Mouse (Mus musculus) gastrocnemius, postnatal 36 days (tissue): ENCODE data around the gene Zcchc9. TPM values are rescaled to one million over a fixed set of nuclear protein-coding genes. Genes with fewer than 3 reads are reported as not detected.
A peak's percentile ranks its signal among the peaks of the same experiment; 100 is the strongest.

ENCODE experiments used
- DNase-seq, 2 experiments: peaks; one replicate each; pipeline ENCODE4 v3.0.0; 2022
- intact Hi-C: fragments of 180-260 bp; cut with DNase I; formaldehyde crosslinking; loops from one replicate; pipeline ENCODE4 v1.15.1; 2025
- long read RNA-seq, 2 experiments: library from polyadenylated mRNA; stranded (forward); transcript quantifications; one replicate each; pipeline ENCODE4 v2.0.0; 2021
- total RNA-seq, 2 experiments: library from RNA; stranded (reverse); gene quantifications; 2 replicates each; pipeline ENCODE4 v1.2.3; 2021

The Zcchc9 gene
- 10 to 100 TPM; 10.1 to 10.9 TPM for total RNA-seq
- long read RNA-seq, experiment 1, transcript Zcchc9-201 (6 exons, 1,541 nt), result major isoform, 7 of 13 reads
- long read RNA-seq, experiment 1, partial matches to known transcripts, result 0 of 13 reads
- long read RNA-seq, experiment 1, other reads (novel, unspliced or antisense), result 6 of 13 reads
- long read RNA-seq, experiment 2, transcript Zcchc9-201 (6 exons, 1,541 nt), result major isoform, 17 of 22 reads
- long read RNA-seq, experiment 2, partial matches to known transcripts, result 0 of 22 reads
- long read RNA-seq, experiment 2, other reads (novel, unspliced or antisense), result 5 of 22 reads

DNA sequence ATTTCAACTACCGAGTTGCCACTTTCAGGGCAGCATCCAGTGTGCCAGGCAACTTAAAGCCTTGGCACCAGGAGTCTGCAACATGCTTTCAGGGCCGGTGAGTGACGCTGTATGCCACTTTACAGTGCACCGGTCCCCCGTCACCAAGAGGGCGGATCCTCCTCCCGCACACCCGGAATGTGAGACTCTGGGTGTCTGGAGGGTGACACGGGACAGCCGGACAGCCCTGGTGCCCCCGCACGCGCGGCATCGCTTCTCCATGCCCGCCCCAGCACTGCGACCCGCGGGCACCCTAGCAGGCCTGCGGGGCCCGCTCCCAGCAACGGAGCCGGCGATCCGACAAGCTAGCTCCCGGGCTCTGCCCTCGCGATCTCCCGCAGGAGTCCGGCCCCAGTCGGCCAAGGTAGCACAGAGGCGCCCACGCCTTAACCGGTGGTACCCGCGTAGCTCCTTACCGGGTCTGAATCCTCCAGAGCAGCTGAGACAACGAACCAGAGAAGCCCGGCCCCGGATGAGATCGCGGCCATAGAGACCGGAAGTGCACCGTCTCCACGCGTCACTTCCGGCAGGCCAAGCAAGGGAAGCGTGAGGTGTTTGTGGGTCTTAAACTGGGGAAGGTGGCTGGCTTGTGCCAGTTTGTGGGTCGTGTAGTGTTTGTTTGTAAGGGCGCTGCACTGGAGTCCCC, at the start of gene Zcchc9:
TSS of gene Zcchc9 (minus strand) at position 551 of the 685 bp plus-strand sequence.
- intact Hi-C loops, result loop anchor here (5.0 kb wide), 1 partner anchor 70 kb away; the partner anchor contains the start of gene Ckmt2
- DNase-seq, result peak; percentile 80 to 86

GRCm38 (mm10) chr13:91854412-91854811, 46.9 kb upstream of the Zcchc9 start:
- intact Hi-C loops, result no loop called here
- DNase-seq, result no peak

DNA sequence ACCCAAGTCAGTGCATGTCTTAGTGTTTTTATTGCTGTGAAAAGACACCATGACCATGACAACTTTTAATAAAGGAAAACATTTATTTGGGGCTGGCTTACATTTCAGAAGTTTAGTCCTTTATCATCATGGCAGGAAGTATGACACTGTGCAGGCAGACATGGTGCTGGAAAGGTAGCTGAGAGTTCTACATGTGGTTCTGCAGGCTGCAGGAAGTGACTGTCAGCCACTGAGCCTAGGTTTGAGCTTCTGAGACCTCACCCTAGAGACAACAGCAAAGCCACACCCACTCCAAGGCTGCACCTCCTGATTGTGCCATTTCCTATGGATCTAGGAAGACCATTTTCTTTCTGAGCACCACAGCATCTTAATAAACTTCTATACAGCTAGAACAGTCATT, 20.4 kb upstream of the Zcchc9 start:
- intact Hi-C loops, result no loop called here
- no peak for DNase-seq

DNA sequence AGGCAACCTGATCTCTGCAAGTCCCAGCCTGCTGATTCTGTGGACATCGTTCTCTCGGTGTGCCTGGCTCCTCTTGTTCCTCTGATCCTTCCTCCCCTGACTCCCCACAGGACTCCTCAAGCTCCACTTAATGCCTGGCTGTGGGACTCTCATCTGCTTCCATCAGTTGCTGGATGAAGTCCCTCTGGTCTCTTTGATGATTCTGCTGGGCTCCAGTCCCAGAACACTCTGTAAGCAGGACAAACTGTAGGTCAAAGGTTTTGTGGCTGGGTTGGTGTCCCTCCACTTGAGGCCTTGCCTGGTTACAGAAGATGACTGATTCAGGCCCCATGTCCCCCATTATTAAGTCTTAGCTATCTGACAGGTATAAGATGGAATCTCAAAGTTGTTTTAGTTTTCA, 18.6 kb upstream of the Zcchc9 start:
- peak in 1 of 2 experiments; percentile 37 for DNase-seq
- intact Hi-C loops, result no loop called here

DNA sequence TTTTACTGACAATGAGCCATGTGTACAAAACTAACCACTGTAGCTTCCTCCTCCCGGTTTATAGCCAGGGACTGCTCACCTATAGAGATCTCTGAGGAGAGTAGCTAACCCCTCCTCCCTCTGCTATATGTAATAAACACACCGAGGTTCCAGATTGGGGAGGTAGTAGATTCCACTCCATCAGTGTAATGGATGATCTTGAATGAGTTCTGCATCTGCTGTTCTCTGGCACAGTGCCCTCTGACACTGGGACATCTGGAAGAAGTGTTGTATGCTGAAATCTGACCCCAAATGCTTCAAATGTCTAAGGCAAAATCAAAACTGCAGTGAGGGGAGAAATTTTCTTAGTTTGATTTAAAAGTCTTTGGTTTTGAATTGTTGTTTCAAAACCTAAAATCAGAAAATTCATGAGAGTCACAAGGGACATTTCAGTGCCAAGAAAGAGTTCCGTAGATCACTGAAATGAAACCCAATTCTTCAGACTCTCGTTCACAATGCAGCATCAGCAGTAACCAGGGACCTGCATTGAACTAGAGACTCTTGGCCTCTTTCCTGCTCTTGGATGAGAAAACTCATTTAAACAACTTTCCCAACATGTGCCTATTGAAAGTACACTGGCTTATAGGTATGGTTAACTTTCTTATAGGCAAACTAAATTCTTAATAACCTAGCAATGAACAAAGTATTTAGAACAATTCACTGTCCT, 17.5 kb upstream of the Zcchc9 start:
- peak; percentile 26 to 70 for DNase-seq
- intact Hi-C loops, result no loop called here

DNA sequence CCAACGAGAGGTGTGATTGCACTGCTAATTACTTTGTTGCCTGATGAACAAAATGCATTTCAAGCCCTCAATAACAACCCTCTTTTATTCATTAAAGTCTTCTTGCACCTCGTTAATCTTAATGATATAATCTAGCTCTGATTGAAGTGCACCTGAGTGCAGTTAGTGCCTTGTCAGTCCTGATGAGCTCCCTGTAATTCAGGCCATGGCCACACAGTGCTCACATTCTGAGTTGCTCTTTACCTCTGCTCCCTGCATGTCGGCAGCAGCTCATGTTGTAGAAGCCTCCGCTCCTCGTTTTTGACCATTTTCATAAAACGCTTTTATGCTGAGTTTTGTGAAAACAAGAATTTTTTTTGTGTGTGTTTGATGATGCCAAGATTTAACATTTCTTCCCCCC, 16.2 kb upstream of the Zcchc9 start:
- DNase-seq, result no peak

GRCm38 (mm10) chr13:91814670-91815069, 7.2 kb upstream of the Zcchc9 start:
- DNase-seq, result no peak
- intact Hi-C loops, result loop anchor here (5.0 kb wide), 1 partner anchor 43 kb away; no protein-coding TSS in a partner anchor

More for the DNA sequence above, 16.2 kb upstream of the Zcchc9 start:
- intact Hi-C loops, result no loop called here

GRCm38 (mm10) chr13:91809476-91809875, 2.0 kb upstream of the Zcchc9 start:
- intact Hi-C loops, result loop anchor here (5.0 kb wide), 1 partner anchor 68 kb away; the partner anchor contains the start of gene Ckmt2

DNA sequence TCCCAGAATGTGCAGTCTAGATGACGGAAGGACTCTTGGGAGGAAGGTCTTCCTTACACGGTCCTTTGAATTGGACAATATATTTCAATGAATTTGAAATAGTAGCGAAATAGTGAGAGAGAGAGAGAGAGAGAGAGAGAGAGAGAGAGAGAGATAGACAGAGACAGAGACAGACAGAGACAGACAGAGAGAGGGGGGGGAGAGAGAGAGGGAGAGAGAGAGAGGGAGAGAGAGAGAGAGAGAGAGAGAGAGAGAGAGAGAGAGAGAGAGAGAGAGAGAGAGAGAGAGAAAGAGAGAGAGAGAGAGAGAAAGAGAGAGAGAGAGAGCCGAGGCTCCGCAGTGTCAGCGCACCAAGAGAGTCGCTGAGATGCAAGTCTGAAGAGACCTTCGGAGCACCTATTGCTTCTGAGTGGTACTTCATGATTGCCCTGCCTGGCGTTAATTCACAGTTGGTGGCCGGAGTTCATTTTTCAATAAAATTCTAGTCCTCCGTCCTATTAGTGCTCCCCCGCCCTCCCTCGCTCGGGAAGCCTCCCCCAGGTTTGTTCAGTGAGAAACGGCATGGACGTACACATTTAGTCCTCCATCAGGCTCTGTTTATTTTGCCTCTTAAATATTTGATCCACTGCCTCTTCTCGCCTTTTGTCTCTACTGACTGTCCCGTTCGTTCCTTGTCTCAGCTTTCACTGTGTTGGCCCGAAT, 520 bp upstream of the Zcchc9 start:
- intact Hi-C loops, result loop anchor here (5.0 kb wide), 1 partner anchor 69 kb away; the partner anchor contains the start of gene Ckmt2
- DNase-seq, result no peak

More at GRCm38 (mm10) chr13:91809476-91809875, 2.0 kb upstream of the Zcchc9 start:
- no peak for DNase-seq

- no peak for DNase-seq
- intact Hi-C loops, result no loop called here
These were observed 5.8 kb downstream of the Zcchc9 start for GRCm38 (mm10) chr13:91801726-91802125.

GRCm38 (mm10) chr13:91797442-91797841, 10.1 kb downstream of the Zcchc9 start:
- intact Hi-C loops, result no loop called here
- no peak for DNase-seq

DNA sequence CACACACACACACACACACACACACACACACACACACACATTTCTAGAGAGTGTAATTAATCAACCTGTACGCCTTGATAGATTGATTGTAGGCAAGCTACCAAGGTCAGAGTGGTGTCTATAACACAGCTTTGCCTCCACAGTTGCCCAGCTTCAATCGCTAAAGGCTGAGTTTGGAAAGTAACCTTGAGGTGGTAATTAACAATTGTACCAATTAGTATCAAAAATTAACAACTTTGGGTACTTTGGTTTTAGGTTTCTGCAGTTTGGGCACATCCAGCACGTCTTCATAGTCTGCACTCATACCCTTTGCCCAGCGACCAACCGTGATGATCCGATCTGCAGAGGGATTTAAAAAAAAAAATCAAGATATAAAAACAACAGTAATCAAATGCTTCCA, 10.6 kb downstream of the Zcchc9 start:
- intact Hi-C loops, result no loop called here
- no peak for DNase-seq

- intact Hi-C loops, result no loop called here
These were observed 11.5 kb downstream of the Zcchc9 start for GRCm38 (mm10) chr13:91796003-91796402.

DNA sequence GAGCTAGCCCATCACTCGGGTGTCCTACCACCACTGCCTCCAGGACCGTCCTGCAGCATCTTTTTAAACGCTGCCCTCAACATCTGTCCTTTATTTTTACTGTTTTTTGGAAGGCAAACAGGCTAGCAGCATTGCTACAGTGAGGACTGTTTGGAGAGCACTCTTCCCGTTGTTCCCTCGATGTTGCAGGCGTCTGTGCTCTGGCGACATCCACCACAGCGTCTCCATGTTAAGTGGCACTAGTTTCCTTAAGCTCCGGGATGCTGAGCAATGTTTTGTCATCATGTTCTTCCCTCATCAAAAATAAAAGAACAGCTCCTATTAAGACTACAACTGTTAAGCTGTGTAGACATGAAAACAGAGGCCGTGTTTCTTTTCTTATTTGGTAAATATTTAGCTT, 11.9 kb downstream of the Zcchc9 start:
- DNase-seq, result no peak
- intact Hi-C loops, result no loop called here

More at GRCm38 (mm10) chr13:91796003-91796402, 11.5 kb downstream of the Zcchc9 start:
- no peak for DNase-seq

DNA sequence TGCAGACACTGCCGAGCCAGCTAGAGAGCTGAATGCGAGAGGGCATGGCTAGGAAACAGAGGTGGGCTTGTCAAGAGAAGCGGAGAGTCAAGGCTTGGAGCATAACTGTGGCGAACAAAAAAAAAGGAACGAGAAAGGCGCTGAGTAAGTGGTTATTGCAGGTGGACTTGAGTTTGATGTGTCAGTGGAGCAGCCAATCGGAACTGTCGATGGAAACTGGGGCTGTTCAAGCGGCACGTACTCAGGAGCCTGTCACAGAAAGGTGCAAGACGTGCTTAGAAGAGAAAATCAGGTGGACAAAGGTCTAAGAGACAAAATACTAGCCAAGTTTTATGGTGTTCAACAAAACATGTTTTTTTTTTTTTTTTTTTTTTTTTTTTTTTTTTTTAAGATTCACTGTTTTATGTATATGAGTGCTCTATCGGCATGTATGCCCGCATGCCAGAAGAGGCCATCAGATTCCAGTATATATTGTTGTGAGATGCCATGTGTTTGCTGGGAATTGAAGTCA, 12.5 kb downstream of the Zcchc9 start:
- intact Hi-C loops, result no loop called here
- DNase-seq, result no peak

DNA sequence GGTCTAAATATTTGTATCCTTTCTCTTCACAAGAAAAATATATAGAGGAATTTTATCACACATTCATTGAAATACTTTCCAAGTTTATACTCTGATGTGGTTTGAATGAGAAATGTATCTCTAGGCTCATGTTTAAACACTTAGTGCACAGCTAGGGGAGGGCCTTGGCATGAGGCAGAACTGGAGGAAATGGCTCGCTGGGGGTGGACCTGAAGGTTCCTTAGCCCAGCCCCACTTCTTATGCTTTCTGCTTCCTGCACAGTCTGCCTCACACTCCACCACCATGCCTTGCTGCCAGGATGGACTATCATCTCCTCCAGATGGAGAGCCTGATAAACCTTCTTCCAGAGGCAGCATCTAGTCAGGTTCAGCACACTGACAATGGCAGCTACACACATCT, 15.5 kb downstream of the Zcchc9 start:
- no peak for DNase-seq
- intact Hi-C loops, result no loop called here

- intact Hi-C loops, result no loop called here
- DNase-seq, result no peak
These were observed 27.6 kb downstream of the Zcchc9 start for GRCm38 (mm10) chr13:91779892-91780291.

DNA sequence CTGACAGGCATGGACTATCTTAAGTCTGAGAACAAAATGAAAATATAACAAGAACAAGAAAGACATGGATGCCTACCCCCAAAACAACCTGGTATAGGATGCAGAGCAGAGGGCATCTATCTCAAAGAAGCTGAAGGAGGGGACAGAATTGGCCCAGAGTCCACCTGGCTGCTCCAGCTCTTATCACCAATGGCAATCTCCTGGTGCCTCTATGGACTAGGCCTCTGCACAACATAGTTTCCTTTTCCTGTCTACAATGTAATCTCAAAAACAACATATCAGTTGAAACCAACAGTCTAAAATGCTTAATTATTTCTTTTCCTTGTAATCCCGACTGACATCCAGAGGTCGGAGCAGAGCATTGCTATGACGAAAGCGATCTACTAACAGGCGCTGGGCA, 29.4 kb downstream of the Zcchc9 start:
- DNase-seq, result no peak
- intact Hi-C loops, result no loop called here

DNA sequence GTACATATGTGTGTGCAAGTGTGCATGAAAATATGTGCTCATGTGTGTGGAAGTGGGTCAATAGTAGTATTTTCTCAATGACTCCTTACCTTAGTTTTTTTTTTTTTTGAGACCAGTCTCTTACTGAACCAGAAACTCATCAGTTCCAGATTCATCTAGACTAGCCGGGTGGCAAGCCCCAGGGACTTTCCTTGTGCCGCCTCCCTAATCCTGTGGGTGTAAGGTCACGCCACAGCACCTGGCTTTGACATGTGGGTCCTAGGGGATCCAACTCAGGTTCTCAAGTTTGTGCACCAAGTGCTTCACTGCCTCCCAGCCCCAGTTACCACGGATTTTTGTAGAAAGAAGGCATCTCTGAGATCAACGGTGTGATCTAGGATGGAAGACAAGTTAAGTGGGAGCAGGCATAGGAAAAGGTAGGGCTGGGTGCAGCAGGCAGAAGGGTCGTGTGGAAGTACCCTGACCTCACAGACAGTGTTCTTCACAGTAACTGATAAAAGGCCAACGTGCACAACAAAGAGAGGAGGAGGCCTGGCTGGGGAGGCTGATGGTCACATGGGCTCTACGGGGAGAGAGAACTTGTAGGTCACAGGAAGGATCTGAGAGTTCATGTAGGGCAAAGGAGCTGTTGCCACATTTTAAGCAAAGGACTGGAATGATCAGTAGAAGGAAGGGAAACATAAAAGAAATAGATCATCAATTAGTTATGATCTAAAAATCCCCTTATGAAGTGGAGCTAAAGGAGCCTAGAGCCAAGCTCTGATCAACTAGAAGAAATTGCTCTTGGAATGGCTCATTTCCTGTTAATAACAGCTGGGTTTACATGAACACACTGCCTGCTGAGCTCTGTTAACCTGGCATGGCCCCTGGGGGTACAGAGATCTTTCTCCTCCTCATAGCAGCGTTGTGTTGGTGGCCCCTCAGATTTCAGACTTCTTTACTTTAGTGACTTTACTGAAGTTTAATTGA, 38.5 kb downstream of the Zcchc9 start:
- no peak for DNase-seq
- intact Hi-C loops, result no loop called here
